Mouse (Mus musculus): ENCODE measurements around the gene Ghitm. TPM values are rescaled to one million over a fixed set of nuclear protein-coding genes. Genes with fewer than 3 reads are reported as not detected.
"Not testable (repeated sequence)": the region's sequence is repeated elsewhere in the genome, so short reads cannot be mapped to it uniquely, and the experiment has no call there.

Gene Ghitm
- 305 and 312 TPM in 2 replicates for polyA plus RNA-seq (2012; rRNA removed)

- H3K4me1 ChIP-seq (ENCODE audit: control insufficient read depth, insufficient read depth, low read length) = no peaks in the 10 kb centered on the region
- peak within 1 kb of the TSS; percentile 39 for H3K27ac ChIP-seq (ENCODE audit: insufficient read depth, low read length)
- TF ChIP-seq POLR2A (IDR thresholded peaks at IDR 0.05; ENCODE audit: extremely low read depth, insufficient read depth, low read length) (peak; percentile 89), CTCF (IDR thresholded peaks at IDR 0.05; ENCODE audit: extremely low read depth, insufficient read depth, low read length) (no peak)
- H3K4me3 ChIP-seq (ENCODE audit: insufficient read depth, low read length) = peak within 1 kb of the TSS; percentile 47
Observed at GRCm38 (mm10) chr14:37135127-37135593, at the start of gene Ghitm. Ghitm (minus strand) TSS chr14:37135272.

- Histone ChIP-seq H3K27ac (ENCODE audit: insufficient read depth, low read length) (no peak overlapping the region), H3K4me1 (ENCODE audit: control insufficient read depth, insufficient read depth, low read length) (no peaks in the 10 kb centered on the region), H3K4me3 (ENCODE audit: insufficient read depth, low read length) (no peak overlapping the region)
- TF ChIP-seq POLR2A (IDR thresholded peaks at IDR 0.05; ENCODE audit: extremely low read depth, insufficient read depth, low read length) (no peak), CTCF (IDR thresholded peaks at IDR 0.05; ENCODE audit: extremely low read depth, insufficient read depth, low read length) (no peak)
Observed at GRCm38 (mm10) chr14:37184871-37185270, 49.8 kb upstream of the Ghitm start.

- no peak overlapping the region for H3K27ac ChIP-seq (ENCODE audit: insufficient read depth, low read length)
- no peaks in the 10 kb centered on the region for H3K4me1 ChIP-seq (ENCODE audit: control insufficient read depth, insufficient read depth, low read length)
- TF ChIP-seq CTCF (IDR thresholded peaks at IDR 0.05; ENCODE audit: extremely low read depth, insufficient read depth, low read length) = peak; percentile 21; the same call in 1 of the 2 replicates
- no peak for TF ChIP-seq POLR2A (IDR thresholded peaks at IDR 0.05; ENCODE audit: extremely low read depth, insufficient read depth, low read length)
- H3K4me3 ChIP-seq (ENCODE audit: insufficient read depth, low read length) = no peak overlapping the region
Observed at GRCm38 (mm10) chr14:37174484-37174883, 39.4 kb upstream of the Ghitm start.

- H3K4me1 ChIP-seq (ENCODE audit: control insufficient read depth, insufficient read depth, low read length) = no peaks in the 10 kb centered on the region
- H3K4me3 ChIP-seq (ENCODE audit: insufficient read depth, low read length) = no peak overlapping the region
- no peak overlapping the region for H3K27ac ChIP-seq (ENCODE audit: insufficient read depth, low read length)
- TF ChIP-seq POLR2A (IDR thresholded peaks at IDR 0.05; ENCODE audit: extremely low read depth, insufficient read depth, low read length) = no peak
- TF ChIP-seq CTCF (IDR thresholded peaks at IDR 0.05; ENCODE audit: extremely low read depth, insufficient read depth, low read length) = peak; percentile 58
Observed at GRCm38 (mm10) chr14:37165266-37165926, 30.3 kb upstream of the Ghitm start.

GRCm38 (mm10) chr14:37164392-37165032, 29.4 kb upstream of the Ghitm start:
- no peak overlapping the region for H3K4me3 ChIP-seq (ENCODE audit: insufficient read depth, low read length)
- no peak overlapping the region for H3K27ac ChIP-seq (ENCODE audit: insufficient read depth, low read length)
- TF ChIP-seq POLR2A (IDR thresholded peaks at IDR 0.05; ENCODE audit: extremely low read depth, insufficient read depth, low read length) = no peak
- no peak for TF ChIP-seq CTCF (IDR thresholded peaks at IDR 0.05; ENCODE audit: extremely low read depth, insufficient read depth, low read length)
- no peaks in the 10 kb centered on the region for H3K4me1 ChIP-seq (ENCODE audit: control insufficient read depth, insufficient read depth, low read length)

GRCm38 (mm10) chr14:37163277-37163956, 28.3 kb upstream of the Ghitm start:
- no peak overlapping the region for H3K4me3 ChIP-seq (ENCODE audit: insufficient read depth, low read length)
- TF ChIP-seq POLR2A (IDR thresholded peaks at IDR 0.05; ENCODE audit: extremely low read depth, insufficient read depth, low read length) (no peak), CTCF (IDR thresholded peaks at IDR 0.05; ENCODE audit: extremely low read depth, insufficient read depth, low read length) (no peak)
- H3K27ac ChIP-seq (ENCODE audit: insufficient read depth, low read length) = no peak overlapping the region
- no peaks in the 10 kb centered on the region for H3K4me1 ChIP-seq (ENCODE audit: control insufficient read depth, insufficient read depth, low read length)

- no peaks in the 10 kb centered on the region for H3K4me1 ChIP-seq (ENCODE audit: control insufficient read depth, insufficient read depth, low read length)
- H3K27ac ChIP-seq (ENCODE audit: insufficient read depth, low read length) = no peak overlapping the region
- no peak for TF ChIP-seq POLR2A (IDR thresholded peaks at IDR 0.05; ENCODE audit: extremely low read depth, insufficient read depth, low read length)
- no peak for TF ChIP-seq CTCF (IDR thresholded peaks at IDR 0.05; ENCODE audit: extremely low read depth, insufficient read depth, low read length)
Observed at GRCm38 (mm10) chr14:37154391-37154790, 19.3 kb upstream of the Ghitm start.

GRCm38 (mm10) chr14:37139051-37139710, 4.1 kb upstream of the Ghitm start:
- Histone ChIP-seq H3K4me1 (ENCODE audit: control insufficient read depth, insufficient read depth, low read length) (no peaks in the 10 kb centered on the region), H3K4me3 (ENCODE audit: insufficient read depth, low read length) (no peak overlapping the region), H3K27ac (ENCODE audit: insufficient read depth, low read length) (no peak overlapping the region)
- TF ChIP-seq POLR2A (IDR thresholded peaks at IDR 0.05; ENCODE audit: extremely low read depth, insufficient read depth, low read length) = no peak
- TF ChIP-seq CTCF (IDR thresholded peaks at IDR 0.05; ENCODE audit: extremely low read depth, insufficient read depth, low read length) = no peak

More at GRCm38 (mm10) chr14:37154391-37154790, 19.3 kb upstream of the Ghitm start:
- H3K4me3 ChIP-seq (ENCODE audit: insufficient read depth, low read length) = no peak overlapping the region

GRCm38 (mm10) chr14:37137596-37137995, 2.5 kb upstream of the Ghitm start:
- H3K4me3 ChIP-seq (ENCODE audit: insufficient read depth, low read length); H3K4me1 ChIP-seq (ENCODE audit: control insufficient read depth, insufficient read depth, low read length); H3K27ac ChIP-seq (ENCODE audit: insufficient read depth, low read length): not testable (repeated sequence)

Data from cortical plate, adult 2 months (tissue).